Mouse (Mus musculus): Measurements from ENCODE around the gene Mex3b.

Gene Mex3b

GRCm38 (mm10) chr7:82866486-82867270, 455 bp upstream of the Mex3b start:
- DNase-seq (ENCODE audit: low spot score) = peak; percentile 91

GRCm38 (mm10) chr7:82868309-82869230, 1.4 kb downstream of the Mex3b start:
- peak; percentile 21 for DNase-seq (ENCODE audit: low spot score)

GRCm38 (mm10) chr7:82869231-82870147, 2.4 kb downstream of the Mex3b start:
- peak; percentile 41 for DNase-seq (ENCODE audit: low spot score)

- no peak for DNase-seq (ENCODE audit: low spot score)
These were observed 3.0 kb downstream of the Mex3b start for GRCm38 (mm10) chr7:82870148-82870513.

GRCm38 (mm10) chr7:82876551-82876950, 9.4 kb downstream of the Mex3b start:
- DNase-seq (ENCODE audit: low spot score) = no peak

- no peak for DNase-seq (ENCODE audit: low spot score)
These were observed 12.9 kb downstream of the Mex3b start for GRCm38 (mm10) chr7:82880016-82880415.

GRCm38 (mm10) chr7:82880700-82881099, 13.6 kb downstream of the Mex3b start:
- no peak for DNase-seq (ENCODE audit: low spot score)

- DNase-seq (ENCODE audit: low spot score) = no peak
These were observed 23.3 kb downstream of the Mex3b start for GRCm38 (mm10) chr7:82890317-82890850.

GRCm38 (mm10) chr7:82890875-82891515, 23.9 kb downstream of the Mex3b start:
- no peak for DNase-seq (ENCODE audit: low spot score)

- DNase-seq (ENCODE audit: low spot score) = no peak
These were observed 27.2 kb downstream of the Mex3b start for GRCm38 (mm10) chr7:82894366-82894765.

- no peak for DNase-seq (ENCODE audit: low spot score)
These were observed 28.5 kb downstream of the Mex3b start for GRCm38 (mm10) chr7:82895606-82896005.

- no peak for DNase-seq (ENCODE audit: low spot score)
These were observed 29.6 kb downstream of the Mex3b start for GRCm38 (mm10) chr7:82896750-82897149.

- DNase-seq (ENCODE audit: low spot score) = no peak
These were observed 32.5 kb downstream of the Mex3b start for GRCm38 (mm10) chr7:82899459-82900297.

GRCm38 (mm10) chr7:82903006-82903405, 35.9 kb downstream of the Mex3b start:
- DNase-seq (ENCODE audit: low spot score) = no peak

- DNase-seq (ENCODE audit: low spot score) = no peak
These were observed 38.4 kb downstream of the Mex3b start for GRCm38 (mm10) chr7:82905527-82905926.

GRCm38 (mm10) chr7:82907081-82907480, 39.9 kb downstream of the Mex3b start:
- no peak for DNase-seq (ENCODE audit: low spot score)

GRCm38 (mm10) chr7:82910536-82911384, 43.6 kb downstream of the Mex3b start:
- DNase-seq (ENCODE audit: low spot score) = no peak

GRCm38 (mm10) chr7:82911501-82911900, 44.4 kb downstream of the Mex3b start:
- DNase-seq (ENCODE audit: low spot score) = no peak

GRCm38 (mm10) chr7:82914297-82914696, 47.2 kb downstream of the Mex3b start:
- no peak for DNase-seq (ENCODE audit: low spot score)

Measured in left cerebral cortex, adult 11 months (tissue).